Mouse (Mus musculus): ENCODE results near the gene Bank1.

DNA sequence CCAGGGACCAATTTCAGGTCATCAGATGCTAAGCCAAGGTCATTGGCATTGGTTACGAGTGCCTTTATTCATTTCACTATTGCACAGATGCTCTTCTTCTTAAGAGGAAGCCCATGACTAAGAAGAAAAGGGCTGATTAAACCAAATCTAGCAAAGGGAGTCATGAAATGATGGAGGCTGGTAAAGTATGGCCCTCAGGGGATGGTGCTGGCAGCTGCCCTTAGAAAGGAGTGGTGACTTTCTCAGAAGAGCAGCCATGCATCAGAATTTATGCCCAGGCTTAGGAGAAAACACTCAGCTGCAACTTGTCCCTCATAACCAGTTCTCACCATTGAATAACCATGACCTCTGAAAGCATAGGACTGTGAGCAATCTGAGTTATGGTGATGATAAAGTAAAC, 17.4 kb downstream of the Bank1 start:
- TF ChIP-seq CTCF (IDR thresholded peaks at IDR 0.05; ENCODE audit: low read depth, low read length) = no peak
- no peak for TF ChIP-seq POLR2A (IDR thresholded peaks at IDR 0.05; ENCODE audit: borderline replicate concordance, low read depth, low read length)
